Mouse (Mus musculus) brain, embryonic 14.5 days (tissue): ENCODE measurements around the gene Gng11.

ENCODE experiments used
- CTCF ChIP-seq: fragments of 200-500 bp; IDR thresholded peaks from 2 replicates; pipeline ENCODE4 v1.5.1; 2012; ENCODE audit warnings: inconsistent platforms, mild to moderate bottlenecking, moderate library complexity, borderline replicate concordance; ENCODE audit not compliant: insufficient read depth, insufficient read length; ENCODE audit errors: extremely low read depth
- POLR2A ChIP-seq: fragments of 200-500 bp; IDR thresholded peaks from 2 replicates; pipeline ENCODE4 v1.6.1; 2012; ENCODE audit warnings: mild to moderate bottlenecking, inconsistent platforms, borderline replicate concordance; ENCODE audit not compliant: poor library complexity, insufficient read depth, insufficient read length, severe bottlenecking; ENCODE audit errors: extremely low read depth

DNA sequence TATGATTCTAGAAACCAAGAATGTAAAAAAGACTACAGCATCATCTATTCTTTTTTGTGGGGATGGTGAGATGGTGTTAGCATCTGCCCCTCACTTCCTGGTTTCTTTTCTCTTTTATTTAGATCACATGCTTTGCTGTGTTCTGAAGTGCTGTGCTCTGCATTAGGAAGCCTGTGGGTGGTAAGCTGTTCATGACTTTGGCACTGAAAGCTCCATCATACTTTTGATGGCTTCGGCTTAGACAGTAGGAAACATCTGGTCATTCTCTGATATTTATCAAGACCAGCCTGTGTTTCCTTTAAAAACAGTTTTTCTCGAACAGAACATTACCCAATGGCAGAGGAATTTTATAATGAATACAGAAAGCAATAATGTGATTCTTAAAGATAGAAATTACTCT, 22.7 kb downstream of the Gng11 start:
- TF ChIP-seq POLR2A (no peak), CTCF (no peak)
